Mouse (Mus musculus) CD8-positive naive resting alpha-beta T cell, adult 2 months (primary cell): Measurements from ENCODE around the gene Cisd3.

Experiments used
- DNase-seq, 2 experiments: peaks; one replicate each; pipeline ENCODE4 v3.0.0; 2022; ENCODE audit warnings: low read depth in 2 of 2, low spot score in 2 of 2

Cisd3 gene

DNA sequence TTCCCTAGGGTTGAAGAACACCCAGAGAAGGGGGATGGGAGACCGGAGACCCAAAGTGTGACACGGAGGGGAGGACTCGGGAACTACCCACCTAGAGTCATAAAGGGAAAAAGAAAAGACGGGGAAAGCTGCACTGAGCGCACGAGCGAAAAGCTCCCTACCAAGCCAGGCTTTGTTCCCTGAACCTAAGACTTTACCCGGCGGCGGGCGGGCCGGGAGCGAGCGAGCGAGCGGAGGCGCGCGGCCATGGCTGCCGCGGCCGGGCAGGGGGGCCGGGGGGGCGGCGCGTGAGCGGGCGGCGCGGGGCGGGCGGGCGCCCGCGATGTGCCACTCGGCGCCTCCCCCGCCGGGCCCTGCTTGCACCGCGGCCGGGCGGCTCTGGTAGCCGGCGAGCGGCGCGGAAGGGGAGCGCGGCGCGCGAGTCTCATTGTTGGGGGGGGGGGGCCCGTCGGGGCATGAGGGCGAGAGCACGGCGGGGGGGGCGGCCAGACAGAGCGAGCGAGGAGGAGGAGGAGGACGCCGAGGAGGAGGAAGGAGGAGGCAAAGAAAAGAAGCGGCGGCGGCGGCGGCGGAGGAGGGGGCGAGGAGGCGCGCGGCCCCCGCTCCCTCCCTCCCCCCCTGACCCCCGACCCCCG is 22.6 kb upstream of the Cisd3 start, which contains the start of gene Mllt6:
Gene Mllt6 (plus strand): TSS at position 522 of the 635 bp plus-strand sequence.
- peak; percentile 54 to 62 for DNase-seq

DNA sequence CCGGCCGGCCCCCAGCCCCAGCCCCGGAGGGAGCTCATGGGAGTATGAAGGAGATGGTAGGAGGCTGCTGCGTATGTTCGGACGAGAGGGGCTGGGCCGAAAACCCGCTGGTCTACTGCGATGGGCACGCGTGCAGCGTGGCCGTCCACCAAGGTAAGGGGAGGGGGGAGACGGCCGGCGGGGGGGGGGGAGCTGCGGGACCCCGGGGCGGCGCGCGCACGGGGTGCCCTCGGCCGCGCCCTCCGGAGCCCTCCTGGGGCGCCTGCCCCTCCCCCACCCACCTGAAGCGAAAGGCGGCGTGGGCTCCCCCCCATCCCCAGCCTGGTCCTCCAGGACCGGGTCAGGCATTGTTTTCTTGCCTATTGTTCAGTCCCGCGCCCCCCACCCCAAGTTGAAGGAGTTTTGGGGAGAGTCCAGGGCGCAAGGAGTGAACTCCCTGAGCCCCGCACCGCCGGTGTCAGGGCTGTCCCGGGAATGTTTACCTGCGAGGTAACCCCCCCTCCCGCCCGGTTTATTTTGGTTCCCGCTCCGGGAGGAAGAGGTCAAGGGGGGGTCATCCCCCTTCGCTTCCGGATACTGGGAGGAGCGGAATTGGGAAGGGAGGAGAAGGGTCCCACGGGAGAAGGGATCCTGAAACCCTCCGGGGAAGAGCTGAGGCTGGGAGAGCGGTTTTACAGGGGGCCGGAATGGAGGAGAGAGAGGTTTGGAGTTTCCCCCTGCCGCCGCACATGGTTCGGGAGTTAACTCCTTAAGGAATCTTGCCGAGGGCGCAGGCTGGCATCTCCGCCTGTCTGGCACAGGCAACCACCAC is 21.9 kb upstream of the Cisd3 start:
- DNase-seq, result no peak

GRCm38 (mm10) chr11:97664339-97664665 is 21.3 kb upstream of the Cisd3 start:
- DNase-seq, result no peak

DNA sequence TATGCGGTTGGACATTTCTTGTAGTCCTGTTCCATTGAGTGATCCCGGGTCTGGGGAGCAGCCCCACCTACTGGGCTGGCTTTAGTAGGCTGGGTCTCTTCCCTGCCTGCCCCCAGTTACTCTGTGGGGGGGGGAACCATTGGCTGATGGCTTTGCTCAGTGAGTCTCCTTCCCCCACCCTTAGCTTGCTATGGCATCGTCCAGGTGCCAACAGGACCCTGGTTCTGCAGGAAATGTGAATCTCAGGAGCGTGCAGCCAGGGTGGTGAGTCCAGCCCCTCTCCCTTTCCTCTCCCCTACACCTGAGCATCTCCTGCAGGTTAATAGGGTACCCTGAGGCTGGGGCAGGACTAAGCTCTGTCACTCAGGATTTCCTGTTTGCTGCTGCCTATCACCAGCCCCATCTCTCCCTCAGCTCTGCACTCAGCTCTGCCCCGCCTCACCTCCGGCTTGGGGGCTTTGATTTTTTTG is 20.8 kb upstream of the Cisd3 start:
- no peak for DNase-seq

- DNase-seq, result no peak
Observed at GRCm38 (mm10) chr11:97665431-97665830, 20.2 kb upstream of the Cisd3 start.

- no peak for DNase-seq
Observed at GRCm38 (mm10) chr11:97666221-97666620, 19.4 kb upstream of the Cisd3 start.

DNA sequence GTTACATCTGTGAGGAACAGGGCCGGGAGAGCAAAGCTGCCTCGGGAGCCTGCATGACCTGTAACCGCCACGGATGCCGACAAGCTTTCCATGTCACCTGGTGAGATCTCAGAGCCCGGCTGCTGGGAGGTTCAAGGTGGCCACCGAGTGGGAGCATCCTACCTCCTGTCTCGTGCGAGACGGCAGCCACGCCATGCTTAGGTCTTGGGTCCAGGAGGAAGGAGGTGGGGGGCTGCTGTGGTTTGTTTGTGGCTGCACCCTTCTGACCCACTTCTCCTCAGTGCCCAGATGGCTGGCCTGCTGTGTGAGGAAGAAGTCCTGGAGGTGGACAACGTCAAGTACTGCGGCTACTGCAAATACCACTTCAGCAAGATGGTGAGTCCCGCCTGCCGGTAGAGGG is 18.8 kb upstream of the Cisd3 start:
- no peak for DNase-seq

GRCm38 (mm10) chr11:97668160-97668559 is 17.5 kb upstream of the Cisd3 start:
- no peak for DNase-seq

DNA sequence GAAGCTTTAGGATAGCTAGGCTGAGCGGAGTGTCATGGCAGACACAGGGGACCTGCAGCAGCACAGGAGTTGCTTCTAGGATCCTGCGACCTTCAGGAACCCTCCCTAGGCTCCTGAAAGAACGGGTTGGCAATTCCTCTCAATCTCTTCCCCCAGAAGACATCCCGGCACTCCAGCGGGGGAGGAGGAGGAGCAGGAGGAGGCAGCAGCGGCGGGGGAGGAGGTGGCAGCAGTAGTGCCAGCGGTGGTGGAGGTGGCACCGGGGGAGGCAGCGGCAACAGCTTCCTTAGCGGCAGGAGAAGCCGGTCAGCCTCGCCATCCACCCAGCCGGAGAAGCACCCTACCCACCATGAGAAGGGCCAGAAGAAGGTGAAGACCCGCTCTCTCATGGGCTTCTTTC is 16.4 kb upstream of the Cisd3 start:
- no peak for DNase-seq

- no peak for DNase-seq
Observed at GRCm38 (mm10) chr11:97669829-97670228, 15.8 kb upstream of the Cisd3 start.

DNA sequence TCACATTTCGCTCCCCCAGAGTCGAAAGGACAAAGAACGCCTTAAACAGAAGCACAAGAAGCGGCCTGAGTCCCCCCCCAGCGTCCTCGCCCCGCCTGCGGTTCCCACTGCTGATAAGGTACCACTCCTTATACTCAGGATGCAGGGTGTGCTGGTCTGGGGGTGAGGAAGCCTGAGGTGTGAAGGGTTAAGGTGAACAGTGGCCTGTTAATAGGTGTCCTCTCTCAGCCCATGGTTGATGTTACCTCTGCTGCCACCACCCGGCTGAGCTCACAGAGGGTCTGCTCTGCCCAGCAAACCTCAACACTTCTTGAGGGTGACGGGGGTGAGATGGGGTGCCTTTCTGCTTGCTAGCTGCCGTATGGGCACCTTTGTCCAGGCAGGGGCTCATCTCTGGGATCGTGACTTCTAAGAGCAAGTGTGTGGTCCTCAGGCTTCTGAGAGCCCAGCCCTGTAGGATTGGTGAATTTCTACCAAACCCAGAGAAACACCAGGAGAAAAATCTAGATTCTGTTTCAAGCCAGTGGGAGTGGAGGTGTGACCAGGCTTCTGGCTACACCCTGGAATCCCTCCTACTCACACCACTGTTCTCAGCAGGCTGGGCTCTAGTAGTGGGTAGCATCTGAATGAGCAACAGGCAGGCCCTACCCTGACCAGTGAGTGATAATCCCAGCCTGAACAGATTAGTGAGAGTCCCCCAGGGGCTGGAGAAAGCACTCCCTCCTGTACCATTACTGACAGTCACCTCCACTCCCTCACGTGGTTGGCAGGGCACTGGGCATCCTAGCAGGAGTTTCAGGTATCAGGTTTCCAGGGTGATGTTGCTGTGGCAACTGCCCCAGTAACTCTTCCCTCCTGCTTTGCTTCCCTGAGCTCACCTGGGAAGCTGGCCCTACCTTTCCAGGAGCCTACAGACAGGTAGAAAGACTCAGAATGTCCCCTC is 15.1 kb upstream of the Cisd3 start:
- DNase-seq, result no peak

DNA sequence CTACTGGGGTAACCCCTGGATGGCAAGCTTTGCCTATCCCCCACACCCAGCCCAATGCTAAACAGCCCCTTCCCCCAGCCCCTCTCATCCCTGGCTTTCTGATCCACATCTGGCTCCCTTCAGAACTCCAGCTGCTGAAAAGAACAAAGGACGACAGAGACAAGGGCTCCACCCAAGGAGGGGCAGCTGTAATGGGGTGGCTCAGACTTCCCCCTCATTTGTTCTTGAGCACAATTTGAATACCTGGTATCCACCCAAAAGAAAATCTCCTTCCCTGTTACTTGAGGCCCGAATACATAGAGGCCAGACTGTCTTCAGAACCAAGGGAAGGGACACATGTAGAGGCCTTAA is 14.5 kb upstream of the Cisd3 start:
- no peak for DNase-seq

GRCm38 (mm10) chr11:97673148-97673547 is 12.5 kb upstream of the Cisd3 start:
- DNase-seq, result no peak

DNA sequence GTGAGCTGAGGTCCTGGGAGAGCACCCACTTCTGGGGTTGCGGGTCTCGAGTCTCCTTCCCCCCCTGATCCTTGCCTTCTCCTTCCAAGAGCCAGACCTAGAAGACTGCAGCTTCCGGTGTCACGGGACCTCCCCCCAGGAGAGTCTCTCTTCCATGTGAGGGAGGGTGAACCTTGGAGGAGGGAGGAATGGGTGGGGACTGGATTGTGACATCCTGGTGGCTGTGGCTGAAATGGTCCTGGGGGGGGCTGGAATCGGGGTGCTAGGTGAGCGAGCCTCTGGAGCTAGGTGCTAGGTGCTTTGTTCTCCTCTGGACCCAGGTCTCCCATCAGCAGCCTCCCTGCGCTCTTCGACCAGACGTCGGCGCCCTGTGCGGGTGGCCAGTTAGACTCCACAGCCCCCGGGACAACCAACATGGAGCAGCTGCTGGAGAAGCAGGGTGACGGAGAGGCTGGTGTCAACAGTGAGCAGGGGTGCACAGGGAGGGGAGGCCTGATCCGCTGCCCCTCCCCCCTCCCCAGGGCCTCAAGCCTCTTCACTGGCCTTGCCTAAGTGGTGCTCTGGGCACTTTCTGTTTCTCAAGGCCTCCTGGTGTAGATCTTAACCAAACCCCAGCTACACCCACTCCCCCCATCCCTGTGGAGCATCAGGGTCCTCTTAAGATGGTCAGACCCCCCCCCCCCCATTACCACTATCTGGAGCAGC is 9.4 kb upstream of the Cisd3 start:
- DNase-seq, result no peak

DNA sequence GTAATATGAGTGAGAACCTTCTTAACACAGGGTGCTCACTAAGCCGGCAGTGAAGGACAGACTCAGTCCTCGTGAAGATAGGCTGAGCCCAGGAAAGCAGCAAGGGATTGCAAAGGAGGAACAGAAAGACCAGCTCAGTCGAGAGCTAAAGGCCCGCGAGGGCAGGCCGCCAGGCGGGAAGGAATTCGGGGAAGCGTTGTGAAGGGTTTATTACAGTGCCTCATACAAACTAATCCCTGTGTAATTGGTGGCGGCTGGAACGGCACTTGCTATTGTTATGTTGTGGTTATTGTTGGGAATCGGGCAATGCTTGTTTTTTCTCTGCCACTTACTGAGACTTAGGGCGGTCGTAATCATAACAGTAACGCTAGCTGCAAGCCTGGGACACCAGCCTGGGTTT is 8.2 kb upstream of the Cisd3 start:
- no peak for DNase-seq

DNA sequence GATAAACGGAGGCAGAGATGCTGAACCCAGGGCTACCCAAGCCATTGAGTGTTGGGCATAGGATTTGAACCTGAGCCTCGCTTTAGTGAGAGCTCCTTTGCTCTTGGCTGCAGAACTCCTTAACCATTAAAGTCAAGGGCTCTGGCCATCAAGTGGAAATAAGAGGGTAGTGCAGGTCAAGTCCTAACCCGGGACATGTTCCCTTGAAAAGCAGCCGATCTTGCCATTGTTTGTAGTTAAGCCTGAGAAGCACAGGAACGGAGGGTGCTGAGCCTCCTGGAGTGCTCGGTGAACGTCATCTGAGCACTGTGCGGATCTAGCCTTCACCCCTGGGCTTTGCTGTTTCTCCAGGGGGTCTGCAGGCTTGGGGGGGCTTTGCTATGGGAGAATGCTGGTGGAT is 7.8 kb upstream of the Cisd3 start:
- no peak for DNase-seq

GRCm38 (mm10) chr11:97678301-97678700 is 7.3 kb upstream of the Cisd3 start:
- no peak for DNase-seq

DNA sequence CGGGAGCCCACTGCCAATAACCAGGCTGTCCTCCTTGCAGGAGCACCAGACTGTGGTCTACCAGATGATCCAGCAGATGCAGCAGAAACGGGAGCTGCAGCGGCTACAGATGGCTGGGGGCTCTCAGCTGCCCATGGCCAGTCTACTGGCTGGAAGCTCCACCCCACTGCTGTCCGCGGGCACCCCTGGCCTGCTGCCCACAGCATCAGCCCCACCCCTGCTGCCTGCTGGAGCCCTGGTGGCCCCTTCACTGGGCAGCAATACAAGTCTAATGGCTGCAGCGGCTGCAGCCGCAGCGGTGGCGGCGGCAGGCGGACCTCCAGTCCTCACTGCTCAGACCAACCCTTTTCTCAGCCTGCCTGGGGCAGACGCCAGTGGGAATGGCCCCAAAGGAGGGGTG is 5.2 kb upstream of the Cisd3 start:
- DNase-seq, result no peak

DNA sequence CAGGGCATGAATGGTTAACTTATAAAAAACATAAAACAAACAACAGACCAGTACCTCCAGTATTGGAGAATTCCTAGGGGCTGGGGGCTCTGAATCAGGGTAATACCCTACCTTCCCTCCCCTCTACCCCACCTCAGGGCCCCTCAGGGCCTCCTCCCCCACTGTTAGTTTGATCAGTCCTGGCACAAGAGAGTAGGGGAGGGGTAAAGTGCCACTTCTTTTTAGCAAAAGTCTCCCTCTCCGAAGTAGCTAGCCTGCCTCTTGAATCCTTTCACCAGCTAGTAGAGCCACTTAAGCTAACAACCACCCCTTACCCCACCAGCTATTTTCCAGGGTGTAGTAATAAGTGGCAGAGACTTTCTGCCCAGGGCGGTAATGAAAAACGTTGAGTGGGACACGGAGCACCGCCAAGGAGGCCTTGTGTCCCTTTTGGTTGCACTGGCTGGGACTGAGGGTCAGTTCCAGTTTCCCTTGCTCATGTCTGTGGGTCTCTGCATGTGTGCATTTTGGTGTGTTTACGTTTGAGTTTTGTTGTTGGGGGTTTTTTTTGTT is 3.0 kb upstream of the Cisd3 start:
- no peak for DNase-seq

DNA sequence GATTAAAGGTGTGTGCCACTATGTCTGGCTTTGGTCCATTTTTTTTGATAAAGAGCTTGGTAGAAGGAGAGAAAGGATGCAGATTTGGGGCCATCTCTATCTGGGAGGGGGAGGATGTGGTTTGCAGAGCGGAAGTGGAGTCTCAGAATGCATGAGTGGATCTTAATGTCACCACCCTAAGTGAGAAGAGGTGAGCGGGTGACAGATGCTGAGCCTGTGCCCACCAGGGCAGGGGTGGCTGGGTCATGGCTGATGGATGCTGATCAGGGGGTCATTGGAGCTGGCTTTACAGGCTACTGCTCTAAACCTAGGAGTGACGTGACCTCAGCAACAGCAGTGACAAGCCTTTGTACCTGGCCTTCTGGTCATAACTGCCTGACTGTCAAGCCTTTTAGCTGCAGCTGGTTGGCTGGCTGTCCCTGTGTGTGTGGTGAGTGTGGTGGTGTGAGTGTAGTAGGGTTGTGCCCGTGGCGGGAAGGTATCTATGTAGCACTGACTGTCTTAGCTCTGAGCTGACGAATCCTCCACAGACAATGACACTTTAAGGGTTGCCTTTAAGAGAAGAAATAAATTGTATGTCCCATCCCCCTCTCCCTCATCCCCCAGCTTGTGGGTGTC is 1.5 kb upstream of the Cisd3 start:
- DNase-seq, result peak; percentile 50 to 66
